Comparison of ENCODE assay signal across 8 mouse cellular contexts in genomic region chr5:45520809-45521110, GRCm38 (mm10). TPM values are rescaled to one million over a fixed set of nuclear protein-coding genes. Genes with fewer than 3 reads are reported as not detected.
DNase-seq lines count a peak whose midpoint lies in the region; ATAC-seq and TF ChIP-seq lines count a peak whose summit lies in the region.

No protein-coding gene starts in this region.

- TF ChIP-seq CTCF in left cerebral cortex, adult 2 months (IDR thresholded peaks at IDR 0.05) = no peak

- no peak overlapping the region; the same call in 1 of the 2 replicates for H3K27ac ChIP-seq in left cerebral cortex, adult 2 months

- no peak for DNase-seq in left cerebral cortex, adult 2 months (ENCODE audit: extremely low spot score in 1 of 2, low spot score in 2 of 2)
- DNase-seq in left cerebral cortex, postnatal 10 days (ENCODE audit: extremely low spot score in 1 of 2, low spot score in 2 of 2) = no peak
- DNase-seq in c-Kit-positive CD71-positive TER-119-negative erythroid progenitor cells, embryonic 14.5 days (ENCODE audit: low read depth) = peak; percentile 9
- DNase-seq in naive thymus-derived CD4-positive, alpha-beta T cell, adult 2 months (ENCODE audit: low read depth) = peak; percentile 51
- no peak for DNase-seq in cerebellum, postnatal 10 days
- no peak for DNase-seq in spleen, adult 18-20 months
- DNase-seq in right cerebral cortex, postnatal 14 days = no peak

- H3K4me3 ChIP-seq in left cerebral cortex, adult 2 months = peak overlapping the region; percentile 87

- peak; percentile 20 for ATAC-seq in inflammation-experienced regulatory T-cells, adult 6 months

- intact Hi-C loops in left cerebral cortex, adult 2 months (cut with DNase I) = loop anchor here (10.0 kb wide), 1 partner anchor 334 kb away; the partner anchor contains the start of gene Lcorl
- intact Hi-C loops in left cerebral cortex, postnatal 10 days (cut with DNase I) = no loop called here

RNA-seq across cellular contexts. Expression of gene Med28, which starts 0.7 kb away (rescaled TPM):
- total RNA-seq in left cerebral cortex, adult 2 months (2021) = 100 to 1,000 TPM; 107 to 108 TPM
- total RNA-seq in left cerebral cortex, postnatal 10 days (2021) = 10 to 100 TPM; 81.9 to 83.8 TPM
- polyA plus RNA-seq in inflammation-experienced regulatory T-cells, adult 6 months (2017; shearing (Covaris generic)) = 100 to 1,000 TPM; 205 to 261 (median 240) TPM

RNA-seq across cellular contexts. Expression of gene Lap3, which starts 27.6 kb away (rescaled TPM):
- total RNA-seq in left cerebral cortex, adult 2 months (2021) = 10 to 100 TPM; 38.6 to 47.5 TPM
- 10 to 100 TPM; 37.3 to 39.5 TPM for total RNA-seq in left cerebral cortex, postnatal 10 days (2021)
- polyA plus RNA-seq in inflammation-experienced regulatory T-cells, adult 6 months (2017; shearing (Covaris generic)) = 10 to 100 TPM; 20.4 to 26.9 (median 24.0) TPM

Comparison
In these comparisons a context has a peak if more than half of its experiments do, and no peak if none do; other contexts are left out.
1. DNase-seq: peak in c-Kit-positive CD71-positive TER-119-negative erythroid progenitor cells, embryonic 14.5 days (single experiment) and naive thymus-derived CD4-positive, alpha-beta T cell, adult 2 months (single experiment); none in left cerebral cortex, adult 2 months (0 of 2), left cerebral cortex, postnatal 10 days (0 of 2), cerebellum, postnatal 10 days (0 of 2), spleen, adult 18-20 months (0 of 2) and right cerebral cortex, postnatal 14 days (single experiment).